In genomic region chr5:93085015-93085598, GRCm38 (mm10) we compare ENCODE assay signal across 11 mouse cellular contexts. TPM values are rescaled to one million over a fixed set of nuclear protein-coding genes. Genes with fewer than 3 reads are reported as not detected.
DNase-seq lines count a peak whose midpoint lies in the region; ATAC-seq and TF ChIP-seq lines count a peak whose summit lies in the region.
"Had no signal": no experiment of that assay in that cellular context is flagged by ENCODE, and none has a peak within 500 bp of the region (broad histone marks: within the 10 kb centered on the region; RNA-seq: fewer than 3 reads in every experiment).

No protein-coding gene starts in this region.

- H3K9me3 ChIP-seq in lung, embryonic 14.5 days (ENCODE audit: low read depth, low read length), result no peaks in the 10 kb centered on the region
- H3K9me3 ChIP-seq: embryonic facial prominence, embryonic 13.5 days; limb, embryonic 15.5 days; midbrain, embryonic 13.5 days had no signal

- H3K4me3 ChIP-seq in lung, embryonic 14.5 days (ENCODE audit: low read depth, low read length), result no peak overlapping the region
- H3K4me3 ChIP-seq: embryonic facial prominence, embryonic 13.5 days; limb, embryonic 15.5 days; midbrain, embryonic 13.5 days had no signal

- H3K27ac ChIP-seq in lung, embryonic 14.5 days (ENCODE audit: low read depth), result no peak overlapping the region
- H3K27ac ChIP-seq: embryonic facial prominence, embryonic 13.5 days; limb, embryonic 15.5 days; midbrain, embryonic 13.5 days had no signal

- DNase-seq in frontal cortex, postnatal 36 days (ENCODE audit: low spot score in 2 of 2), result no peak
- DNase-seq in lung, embryonic 14.5 days, result peak; percentile 81
- no peak for DNase-seq in lung, postnatal 25 days (ENCODE audit: low spot score)
- peak; percentile 48 for DNase-seq in gastrocnemius, postnatal 14 days
- DNase-seq in naive thymus-derived CD4-positive, alpha-beta T cell, adult 2 months (ENCODE audit: low read depth), result peak; percentile 15
- DNase-seq in testis, postnatal 14 days (ENCODE audit: low spot score), result no peak
- no peak for DNase-seq in cerebellum, adult 8-10 months

- H3K27me3 ChIP-seq in lung, embryonic 14.5 days (ENCODE audit: insufficient read depth, low read length), result no peaks in the 10 kb centered on the region
- H3K27me3 ChIP-seq: embryonic facial prominence, embryonic 13.5 days; limb, embryonic 15.5 days; midbrain, embryonic 13.5 days had no signal

- no peaks in the 10 kb centered on the region for H3K4me1 ChIP-seq in lung, embryonic 14.5 days (ENCODE audit: insufficient read depth)
- H3K4me1 ChIP-seq: embryonic facial prominence, embryonic 13.5 days; limb, embryonic 15.5 days; midbrain, embryonic 13.5 days had no signal

- intact Hi-C loops in gastrocnemius, postnatal 14 days (cut with DNase I; ENCODE audit: low total_unique reads), result no loop called here

- ATAC-seq in frontal cortex, adult (ENCODE audit: low TSS enrichment), result peak; percentile 87
- peak; percentile 49; the same call in 1 of the 2 replicates for ATAC-seq in lung, embryonic 14.5 days (ENCODE audit: insufficient read depth)
- ATAC-seq: midbrain, embryonic 13.5 days had no signal

- WGBS in lung, embryonic 14.5 days, result 36% methylated on average over 4 of the region's 4 CpGs

- no peak overlapping the region for H3K4me2 ChIP-seq in lung, embryonic 14.5 days
- H3K4me2 ChIP-seq: embryonic facial prominence, embryonic 13.5 days; limb, embryonic 15.5 days; midbrain, embryonic 13.5 days had no signal

- TF ChIP-seq CTCF in lung, embryonic 14.5 days (IDR thresholded peaks at IDR 0.05; ENCODE audit: low read depth), result 0 out of 2 replicates have a peak, but pooled peaks have one; percentile 2

- H3K9ac ChIP-seq in lung, embryonic 14.5 days, result no peak overlapping the region
- H3K9ac ChIP-seq: embryonic facial prominence, embryonic 13.5 days; limb, embryonic 15.5 days; midbrain, embryonic 13.5 days had no signal

- no peaks in the 10 kb centered on the region for H3K36me3 ChIP-seq in lung, embryonic 14.5 days (ENCODE audit: insufficient read depth)
- H3K36me3 ChIP-seq: embryonic facial prominence, embryonic 13.5 days; limb, embryonic 15.5 days; midbrain, embryonic 13.5 days had no signal

RNA-seq across cellular contexts. Expression of gene Sept11, which starts 8.1 kb away (rescaled TPM):
- 184 and 186 TPM in 2 replicates for polyA plus RNA-seq in lung, embryonic 14.5 days (2014; fragmentation: Nextera tagmentation; extraction: Ambion mirVana)
- total RNA-seq in gastrocnemius, postnatal 14 days (2021), result 100 to 1,000 TPM; 101 to 111 TPM

RNA-seq across cellular contexts. Expression of gene Sowahb, which starts 40.3 kb away (rescaled TPM):
- polyA plus RNA-seq in lung, embryonic 14.5 days (2014; fragmentation: Nextera tagmentation; extraction: Ambion mirVana), result 1.8 and 2.0 TPM in 2 replicates
- not detected for total RNA-seq in gastrocnemius, postnatal 14 days (2021)
- polyA plus RNA-seq: midbrain, embryonic 13.5 days had no signal

Comparison
In these comparisons a context has a peak if more than half of its experiments do, and no peak if none do; other contexts are left out.
1. DNase-seq: peak in lung, embryonic 14.5 days (single experiment), gastrocnemius, postnatal 14 days (single experiment) and naive thymus-derived CD4-positive, alpha-beta T cell, adult 2 months (single experiment); none in frontal cortex, postnatal 36 days (0 of 2), lung, postnatal 25 days (single experiment), testis, postnatal 14 days (single experiment) and cerebellum, adult 8-10 months (single experiment).